Mouse (Mus musculus): ENCODE results near the gene Calr4. TPM values are rescaled to one million over a fixed set of nuclear protein-coding genes. Genes with fewer than 3 reads are reported as not detected.

Gene Calr4
- not detected in 2 replicates for total RNA-seq (2014; rRNA removed; ENCODE audit: low replicate concordance)
- polyA plus RNA-seq (2015; fragmentation: Nextera tagmentation; extraction: Ambion mirVana): not detected in 2 replicates

DNA sequence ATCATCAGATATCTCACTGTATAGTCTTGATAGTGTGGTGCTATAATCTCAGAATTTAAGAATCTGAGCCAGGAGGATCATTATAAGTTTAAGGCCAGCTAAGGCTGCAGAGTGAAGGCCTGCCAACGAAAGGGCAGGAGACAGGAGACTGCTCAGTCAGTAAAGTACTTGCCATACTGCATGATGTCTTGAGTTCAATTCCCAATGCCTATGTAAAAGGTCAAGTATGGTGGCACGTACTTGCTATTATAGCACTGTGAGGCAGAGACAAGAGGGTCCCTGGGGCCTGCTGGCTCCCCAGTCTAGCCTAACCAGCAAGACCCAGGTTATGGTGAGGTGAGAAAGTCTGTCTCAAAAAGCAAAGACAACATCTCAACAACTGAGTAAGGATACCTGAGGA is at the start of gene Calr4:
Gene Calr4, plus strand, starts transcription at position 301 of the 400 bp plus-strand sequence.
- H3K27me3 ChIP-seq (ENCODE audit: control insufficient read depth, insufficient read depth, low read length): no peaks in the 10 kb centered on the region
- WGBS: 76% methylated on average over 2 of the region's 2 CpGs
- ATAC-seq (ENCODE audit: insufficient read depth, low read depth) (no peak), DNase-seq (ENCODE audit: low spot score) (no peak)
- no peaks in the 10 kb centered on the region for H3K4me1 ChIP-seq (ENCODE audit: control insufficient read depth, insufficient read depth)
- H3K9ac ChIP-seq (replicated peaks; ENCODE audit: low read depth, low read length): no peak within 1 kb of the TSS
- H3K9me3 ChIP-seq (replicated peaks; ENCODE audit: control insufficient read depth, low read length): no peaks in the 10 kb centered on the region
- no peak for TF ChIP-seq EP300 (IDR thresholded peaks at IDR 0.05; ENCODE audit: low read depth)
- TF ChIP-seq CTCF (IDR thresholded peaks at IDR 0.05; ENCODE audit: low read depth): no peak
- H3K27ac ChIP-seq (ENCODE audit: low read depth): no peak within 1 kb of the TSS
- no peaks in the 10 kb centered on the region for H3K36me3 ChIP-seq (replicated peaks; ENCODE audit: control insufficient read depth, insufficient read depth, low read length)
- H3K4me3 ChIP-seq (ENCODE audit: low read depth, low read length): no peak within 1 kb of the TSS
- no peak within 1 kb of the TSS for H3K4me2 ChIP-seq (ENCODE audit: low read depth, low read length)

- Histone ChIP-seq H3K9me3 (replicated peaks; ENCODE audit: control insufficient read depth, low read length) (no peaks in the 10 kb centered on the region), H3K9ac (replicated peaks; ENCODE audit: low read depth, low read length) (no peak overlapping the region), H3K4me3 (ENCODE audit: low read depth, low read length) (no peak overlapping the region), H3K4me2 (ENCODE audit: low read depth, low read length) (no peak overlapping the region), H3K36me3 (replicated peaks; ENCODE audit: control insufficient read depth, insufficient read depth, low read length) (no peaks in the 10 kb centered on the region), H3K4me1 (ENCODE audit: control insufficient read depth, insufficient read depth) (0 out of 2 replicates have a peak, but pooled peaks cover 5% of the 10 kb centered on the region), H3K27ac (ENCODE audit: low read depth) (no peak overlapping the region), H3K27me3 (ENCODE audit: control insufficient read depth, insufficient read depth, low read length) (no peaks in the 10 kb centered on the region)
- TF ChIP-seq CTCF (IDR thresholded peaks at IDR 0.05; ENCODE audit: low read depth): no peak
- TF ChIP-seq EP300 (IDR thresholded peaks at IDR 0.05; ENCODE audit: low read depth): no peak
- no peak for DNase-seq (ENCODE audit: low spot score)
- ATAC-seq (ENCODE audit: insufficient read depth, low read depth): no peak
- whole genome bisulfite sequencing: 70% methylated on average over 8 of the region's 8 CpGs
These were observed 48.5 kb upstream of the Calr4 start for GRCm38 (mm10) chr4:109185616-109186405.

DNA sequence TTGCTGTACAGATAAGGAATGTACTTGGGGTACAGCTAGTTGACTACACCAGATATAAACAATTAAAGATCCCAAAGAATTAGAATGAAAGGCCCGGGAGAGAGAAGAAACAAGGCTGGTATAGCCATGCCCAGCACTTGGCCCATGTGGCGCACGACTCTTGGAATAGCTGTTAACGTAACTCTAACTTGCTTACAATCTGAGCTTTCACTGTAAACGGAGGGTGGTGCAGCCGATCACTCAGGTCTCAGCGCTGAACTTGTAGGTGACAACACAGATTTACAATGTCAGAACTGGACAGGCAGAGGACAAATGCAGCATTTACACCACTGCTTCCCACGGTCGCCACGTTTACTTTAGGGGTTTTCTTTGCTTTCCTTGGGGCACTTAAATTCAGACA is 42.7 kb upstream of the Calr4 start:
- WGBS: 26% methylated on average over 10 of the region's 10 CpGs
- Histone ChIP-seq H3K4me3 (ENCODE audit: low read depth, low read length) (no peak overlapping the region), H3K36me3 (replicated peaks; ENCODE audit: control insufficient read depth, insufficient read depth, low read length) (no peaks in the 10 kb centered on the region), H3K4me1 (ENCODE audit: control insufficient read depth, insufficient read depth) (peaks cover 24% of the 10 kb centered on the region), H3K9me3 (replicated peaks; ENCODE audit: control insufficient read depth, low read length) (no peaks in the 10 kb centered on the region), H3K27ac (ENCODE audit: low read depth) (peak overlapping the region; percentile 78), H3K9ac (replicated peaks; ENCODE audit: low read depth, low read length) (no peak overlapping the region), H3K4me2 (ENCODE audit: low read depth, low read length) (peak overlapping the region; percentile 6), H3K27me3 (ENCODE audit: control insufficient read depth, insufficient read depth, low read length) (no peaks in the 10 kb centered on the region)
- DNase-seq (ENCODE audit: low spot score) (peak; percentile 51), ATAC-seq (ENCODE audit: insufficient read depth, low read depth) (peak; percentile 75; the same call in 1 of the 2 replicates)
- no peak for TF ChIP-seq EP300 (IDR thresholded peaks at IDR 0.05; ENCODE audit: low read depth)
- TF ChIP-seq CTCF (IDR thresholded peaks at IDR 0.05; ENCODE audit: low read depth): no peak

GRCm38 (mm10) chr4:109193886-109194285 is 40.4 kb upstream of the Calr4 start:
- ATAC-seq (ENCODE audit: insufficient read depth, low read depth) (no peak), DNase-seq (ENCODE audit: low spot score) (no peak)
- H3K27me3 ChIP-seq (ENCODE audit: control insufficient read depth, insufficient read depth, low read length): no peaks in the 10 kb centered on the region
- 79% methylated on average over 5 of the region's 5 CpGs for WGBS
- H3K27ac ChIP-seq (ENCODE audit: low read depth): no peak overlapping the region
- no peak for TF ChIP-seq CTCF (IDR thresholded peaks at IDR 0.05; ENCODE audit: low read depth)
- no peak for TF ChIP-seq EP300 (IDR thresholded peaks at IDR 0.05; ENCODE audit: low read depth)
- H3K9me3 ChIP-seq (replicated peaks; ENCODE audit: control insufficient read depth, low read length): no peaks in the 10 kb centered on the region
- H3K4me2 ChIP-seq (ENCODE audit: low read depth, low read length): no peak overlapping the region
- H3K4me1 ChIP-seq (ENCODE audit: control insufficient read depth, insufficient read depth): peaks cover 29% of the 10 kb centered on the region
- no peak overlapping the region for H3K9ac ChIP-seq (replicated peaks; ENCODE audit: low read depth, low read length)
- 0 out of 2 replicates have a peak, but pooled peaks cover under 1% of the 10 kb centered on the region for H3K36me3 ChIP-seq (replicated peaks; ENCODE audit: control insufficient read depth, insufficient read depth, low read length)
- no peak overlapping the region for H3K4me3 ChIP-seq (ENCODE audit: low read depth, low read length)

GRCm38 (mm10) chr4:109195900-109196629 is 38.2 kb upstream of the Calr4 start:
- Histone ChIP-seq H3K9ac (replicated peaks; ENCODE audit: low read depth, low read length) (no peak overlapping the region), H3K27me3 (ENCODE audit: control insufficient read depth, insufficient read depth, low read length) (no peaks in the 10 kb centered on the region), H3K27ac (ENCODE audit: low read depth) (no peak overlapping the region), H3K9me3 (replicated peaks; ENCODE audit: control insufficient read depth, low read length) (no peaks in the 10 kb centered on the region), H3K4me2 (ENCODE audit: low read depth, low read length) (no peak overlapping the region), H3K36me3 (replicated peaks; ENCODE audit: control insufficient read depth, insufficient read depth, low read length) (0 out of 2 replicates have a peak, but pooled peaks cover 5% of the 10 kb centered on the region), H3K4me1 (ENCODE audit: control insufficient read depth, insufficient read depth) (peaks cover 32% of the 10 kb centered on the region), H3K4me3 (ENCODE audit: low read depth, low read length) (no peak overlapping the region)
- DNase-seq (ENCODE audit: low spot score) (no peak), ATAC-seq (ENCODE audit: insufficient read depth, low read depth) (no peak)
- WGBS: 65% methylated on average over 7 of the region's 7 CpGs
- TF ChIP-seq CTCF (IDR thresholded peaks at IDR 0.05; ENCODE audit: low read depth): no peak
- TF ChIP-seq EP300 (IDR thresholded peaks at IDR 0.05; ENCODE audit: low read depth): no peak
